Mouse (Mus musculus) midbrain, embryonic 15.5 days (tissue): Measurements from ENCODE around the gene Klf3. TPM values are rescaled to one million over a fixed set of nuclear protein-coding genes. Genes with fewer than 3 reads are reported as not detected.
"Not testable (repeated sequence)": the region's sequence is repeated elsewhere in the genome, so short reads cannot be mapped to it uniquely, and the experiment has no call there.

Experiments
- ATAC-seq: fragments of 200-750 bp; cut with Nextera tagmentation; replicated peaks from 2 replicates; pipeline ENCODE4 v1.8.0; 2017; ENCODE audit warnings: moderate TSS enrichment
- H3K27ac ChIP-seq: fragments of 300-500 bp; sonication (generic); 2 replicates; pipeline ENCODE4 v1.5.1; 2015; ENCODE audit warnings: mild to moderate bottlenecking, inconsistent platforms
- H3K27me3 ChIP-seq: fragments of 300-500 bp; sonication (generic); replicated peaks from 2 replicates; pipeline ENCODE4 v1.6.1; 2015; ENCODE audit warnings: inconsistent platforms
- H3K36me3 ChIP-seq: fragments of 300-500 bp; sonication (generic); replicated peaks from 2 replicates; pipeline ENCODE4 v1.6.1; 2015; ENCODE audit warnings: inconsistent platforms
- H3K4me1 ChIP-seq: fragments of 300-500 bp; sonication (generic); 2 replicates; pipeline ENCODE4 v1.6.1; 2015; ENCODE audit warnings: inconsistent platforms
- H3K4me2 ChIP-seq: fragments of 300-500 bp; sonication (generic); 2 replicates; pipeline ENCODE4 v1.6.1; 2015; ENCODE audit warnings: inconsistent platforms, mild to moderate bottlenecking, moderate library complexity
- H3K4me3 ChIP-seq: fragments of 300-500 bp; sonication (generic); 2 replicates; pipeline ENCODE4 v1.5.1; 2015; ENCODE audit warnings: mild to moderate bottlenecking, inconsistent platforms
- H3K9ac ChIP-seq: fragments of 300-500 bp; sonication (generic); 2 replicates; pipeline ENCODE4 v1.6.1; 2015; ENCODE audit warnings: mild to moderate bottlenecking, inconsistent platforms
- H3K9me3 ChIP-seq: fragments of 300-500 bp; sonication (generic); 2 replicates; pipeline ENCODE4 v1.6.1; 2016; ENCODE audit warnings: inconsistent platforms
- WGBS: fragments of 180-500 bp; shearing (Covaris S2); methylation state at CpG from one replicate; pipeline ENCODE4 v1.1.7; 2015; ENCODE audit warnings: mixed read lengths; 5-methylcytosine and 5-hydroxymethylcytosine counted together
- polyA plus RNA-seq: library from polyadenylated mRNA; unstranded; fragments of >200 nt; fragmentation: Nextera tagmentation; extraction: Ambion mirVana; gene quantifications from 2 replicates; pipeline ENCODE4 v1.2.1, GENCODE M21; 2015

Klf3 gene
- polyA plus RNA-seq, 1 experiment from 2014 or later: 24.6 TPM

DNA sequence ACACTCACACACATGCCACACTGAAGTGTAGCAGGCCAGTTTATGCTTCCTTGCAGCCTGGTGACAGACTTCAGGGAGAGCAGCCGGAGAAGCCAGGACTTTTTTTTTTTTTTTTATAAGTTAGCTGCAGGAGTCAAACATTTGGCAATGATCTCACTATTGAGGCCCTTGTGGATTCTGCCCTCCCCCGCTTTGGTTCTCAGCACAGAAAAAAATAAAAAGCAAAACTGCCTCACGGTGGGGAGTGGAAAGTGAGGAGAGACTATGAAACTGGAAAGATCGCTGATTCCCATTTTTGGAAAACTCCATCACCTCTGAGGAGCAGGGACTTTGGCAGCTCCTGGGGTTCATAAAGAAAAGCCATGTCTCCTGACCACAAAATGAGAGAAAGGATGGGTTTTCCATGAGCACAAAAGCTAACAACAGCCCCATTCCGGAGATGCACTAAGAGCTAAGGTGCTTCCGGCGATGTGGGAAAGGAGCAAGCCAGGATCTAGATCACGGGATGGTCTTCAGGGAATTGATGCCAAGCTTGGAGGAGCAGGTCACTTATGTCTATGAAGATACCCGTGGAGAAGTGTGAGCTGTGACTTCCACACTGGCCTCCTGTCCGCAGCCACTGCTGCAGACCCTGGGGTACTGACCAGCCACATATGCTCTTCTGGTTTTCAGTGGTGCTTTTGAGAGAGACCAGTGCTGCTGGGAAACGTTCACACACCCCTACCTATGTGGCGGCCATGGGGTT lies 73.1 kb downstream of the Klf3 start:
- Histone ChIP-seq H3K27ac (no peak overlapping the region), H3K27me3 (no peaks in the 10 kb centered on the region), H3K36me3 (no peaks in the 10 kb centered on the region), H3K4me3 (no peak overlapping the region), H3K4me1 (peaks cover 14% of the 10 kb centered on the region), H3K9ac (no peak overlapping the region), H3K9me3 (no peaks in the 10 kb centered on the region), H3K4me2 (no peak overlapping the region)
- 81% methylated on average over 12 of the region's 12 CpGs for WGBS
- no peak for ATAC-seq

GRCm38 (mm10) chr5:64877235-64878026 lies 74.2 kb downstream of the Klf3 start:
- Histone ChIP-seq H3K4me1 (peaks cover 14% of the 10 kb centered on the region), H3K4me2 (no peak overlapping the region), H3K27me3 (no peaks in the 10 kb centered on the region), H3K9me3 (no peaks in the 10 kb centered on the region), H3K36me3 (no peaks in the 10 kb centered on the region), H3K27ac (peak overlapping the region; percentile 54; the same call in 1 of the 2 replicates), H3K9ac (no peak overlapping the region), H3K4me3 (no peak overlapping the region)
- WGBS: 14% methylated on average over 15 of the region's 15 CpGs
- peak; percentile 30; the same call in 1 of the 2 replicates for ATAC-seq

GRCm38 (mm10) chr5:64878027-64878425 lies 74.8 kb downstream of the Klf3 start:
- 4% methylated on average over 4 of the region's 4 CpGs for WGBS

DNA sequence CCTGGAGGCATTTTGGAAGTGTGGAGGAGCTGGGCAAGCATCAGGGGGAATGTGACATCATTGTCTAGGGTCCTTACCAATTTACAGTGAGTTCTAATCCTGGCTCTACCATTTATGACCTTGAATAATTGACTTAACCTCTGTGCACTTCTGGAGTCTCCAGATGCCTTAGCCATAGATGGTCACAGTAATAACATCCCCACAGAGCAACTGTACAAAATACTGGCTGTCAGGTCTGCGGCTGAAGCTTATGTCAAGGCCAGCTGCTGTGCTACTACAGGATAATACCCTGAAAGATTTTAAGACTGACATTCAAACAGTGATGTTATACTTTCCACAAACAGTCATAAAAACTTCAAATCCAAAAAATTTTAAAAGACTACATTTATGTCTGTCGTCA lies 75.3 kb downstream of the Klf3 start:
- Histone ChIP-seq H3K4me3 (no peak overlapping the region), H3K27me3 (no peaks in the 10 kb centered on the region), H3K9me3 (no peaks in the 10 kb centered on the region), H3K36me3 (no peaks in the 10 kb centered on the region), H3K4me1 (peaks cover 14% of the 10 kb centered on the region), H3K9ac (no peak overlapping the region), H3K27ac (no peak overlapping the region), H3K4me2 (no peak overlapping the region)
- 72% methylated on average over 2 of the region's 2 CpGs for WGBS
- no peak for ATAC-seq

More at GRCm38 (mm10) chr5:64878027-64878425, 74.8 kb downstream of the Klf3 start:
- ATAC-seq: peak; percentile 83
- Histone ChIP-seq H3K4me1 (peaks cover 14% of the 10 kb centered on the region), H3K27ac (no peak overlapping the region), H3K9ac (no peak overlapping the region), H3K27me3 (no peaks in the 10 kb centered on the region), H3K4me3 (no peak overlapping the region), H3K36me3 (no peaks in the 10 kb centered on the region), H3K9me3 (no peaks in the 10 kb centered on the region), H3K4me2 (no peak overlapping the region)

DNA sequence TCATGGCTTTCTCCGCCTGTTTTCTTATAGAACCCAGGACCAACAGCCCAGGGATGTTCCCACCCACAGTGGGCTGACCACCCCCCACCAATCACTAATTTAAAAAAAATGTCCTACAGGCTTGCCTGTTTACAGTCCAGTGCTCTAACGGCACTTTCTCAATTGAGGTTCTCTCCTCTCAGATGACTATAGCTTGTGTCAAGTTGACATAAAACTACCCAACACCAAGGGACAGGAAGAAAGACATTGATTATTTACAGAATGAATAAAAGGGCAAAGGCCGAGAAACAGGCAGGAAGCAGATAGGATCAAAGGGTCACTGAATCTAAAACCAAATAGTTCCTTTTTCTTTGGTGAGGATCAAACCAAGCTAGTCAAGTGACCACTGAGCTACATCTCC lies 76.1 kb downstream of the Klf3 start:
- 58% methylated on average over 3 of the region's 3 CpGs for WGBS
- no peak for ATAC-seq
- Histone ChIP-seq H3K4me1 (peaks cover 18% of the 10 kb centered on the region), H3K36me3 (no peaks in the 10 kb centered on the region), H3K4me2 (no peak overlapping the region), H3K4me3 (no peak overlapping the region), H3K27me3 (no peaks in the 10 kb centered on the region), H3K9me3 (no peaks in the 10 kb centered on the region), H3K9ac (no peak overlapping the region), H3K27ac (no peak overlapping the region)

- ATAC-seq, H3K4me2 ChIP-seq, H3K27me3 ChIP-seq, H3K36me3 ChIP-seq, H3K9me3 ChIP-seq, H3K27ac ChIP-seq, H3K4me3 ChIP-seq, H3K9ac ChIP-seq: not testable (repeated sequence)
- peaks cover 18% of the 10 kb centered on the region for H3K4me1 ChIP-seq
- WGBS: 89% methylated on average over 9 of the region's 10 CpGs
Measured at GRCm38 (mm10) chr5:64881559-64881958, 78.4 kb downstream of the Klf3 start.

- H3K4me3 ChIP-seq, H3K36me3 ChIP-seq, H3K27me3 ChIP-seq, ATAC-seq, H3K9me3 ChIP-seq, H3K4me2 ChIP-seq, H3K27ac ChIP-seq, H3K9ac ChIP-seq: not testable (repeated sequence)
- H3K4me1 ChIP-seq: peaks cover 18% of the 10 kb centered on the region
- 87% methylated on average over 8 of the region's 11 CpGs for WGBS
Measured at GRCm38 (mm10) chr5:64881976-64882375, 78.8 kb downstream of the Klf3 start.

Other genes starting within 250 kb of the Klf3 start
- 0.60 and 0.75 TPM in 2 replicates for gene Tlr1, start 130.2 kb downstream of the Klf3 start, polyA plus RNA-seq
- gene Tlr6, start 156.7 kb downstream of the Klf3 start, polyA plus RNA-seq: 0.40 and 0.82 TPM in 2 replicates
- 7.5 and 8.3 TPM in 2 replicates for gene Fam114a1, start 166.7 kb downstream of the Klf3 start, polyA plus RNA-seq